Mouse (Mus musculus) testis, postnatal 10 days (tissue): ENCODE data around the gene Fcgr3.
A peak's percentile ranks its signal among the peaks of the same experiment; 100 is the strongest.

Experiments used
- DNase-seq: peaks from one replicate; pipeline ENCODE4 v3.0.0; 2021; ENCODE audit warnings: low spot score

Fcgr3 gene

GRCm38 (mm10) chr1:171011733-171012132 is 53.0 kb downstream of the Fcgr3 start:
- no peak for DNase-seq

GRCm38 (mm10) chr1:171006905-171007304 is 57.8 kb downstream of the Fcgr3 start:
- peak; percentile 45 for DNase-seq

- no peak for DNase-seq
These were observed 58.4 kb downstream of the Fcgr3 start for GRCm38 (mm10) chr1:171006335-171006734.

DNA sequence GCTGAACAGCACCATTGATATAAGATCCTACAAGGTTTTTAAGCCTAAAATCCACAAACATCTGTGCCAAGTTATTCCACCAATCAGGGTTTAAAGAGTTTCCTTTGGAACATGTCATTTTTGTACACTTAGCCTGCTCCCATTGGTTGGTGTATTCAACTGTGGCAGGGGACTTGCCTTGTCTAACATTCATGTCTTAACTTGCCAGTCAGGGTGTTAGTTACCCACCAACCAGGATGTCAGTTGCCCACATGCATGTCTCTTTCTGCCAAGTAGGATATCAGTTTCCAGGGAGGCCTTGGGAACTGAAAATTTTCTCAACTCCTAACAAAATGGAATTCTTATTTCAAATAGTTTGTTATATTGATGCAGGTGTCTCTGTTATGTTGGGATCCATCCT is 59.1 kb downstream of the Fcgr3 start:
- DNase-seq: no peak

DNA sequence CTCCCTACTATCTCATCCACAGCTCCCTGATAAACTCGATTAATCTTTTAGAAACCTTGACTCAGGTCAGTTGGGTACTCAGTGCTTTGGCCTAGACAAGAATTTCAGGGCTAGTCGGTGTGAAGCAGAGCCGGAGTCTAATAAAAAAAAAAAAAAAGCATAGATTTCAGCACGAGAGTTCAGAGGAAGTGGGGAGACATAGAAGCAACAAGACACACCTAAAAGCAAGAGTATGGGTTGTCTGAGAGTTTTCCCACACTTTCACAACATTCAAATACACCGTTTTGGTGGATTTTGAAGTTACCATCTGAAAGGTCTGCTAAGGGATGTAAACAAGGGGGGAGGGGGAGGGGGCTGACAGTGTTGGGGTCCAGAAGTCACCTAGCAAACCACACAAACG is 59.7 kb downstream of the Fcgr3 start:
- no peak for DNase-seq
